Mouse (Mus musculus) cerebellum, adult 9-10 months (tissue): ENCODE data around the gene Snx29.

Experiments
- DNase-seq: peaks from one replicate; pipeline ENCODE4 v3.0.0; 2022

The Snx29 gene

GRCm38 (mm10) chr16:11694386-11694785, 371.7 kb downstream of the Snx29 start:
- DNase-seq, result no peak

DNA sequence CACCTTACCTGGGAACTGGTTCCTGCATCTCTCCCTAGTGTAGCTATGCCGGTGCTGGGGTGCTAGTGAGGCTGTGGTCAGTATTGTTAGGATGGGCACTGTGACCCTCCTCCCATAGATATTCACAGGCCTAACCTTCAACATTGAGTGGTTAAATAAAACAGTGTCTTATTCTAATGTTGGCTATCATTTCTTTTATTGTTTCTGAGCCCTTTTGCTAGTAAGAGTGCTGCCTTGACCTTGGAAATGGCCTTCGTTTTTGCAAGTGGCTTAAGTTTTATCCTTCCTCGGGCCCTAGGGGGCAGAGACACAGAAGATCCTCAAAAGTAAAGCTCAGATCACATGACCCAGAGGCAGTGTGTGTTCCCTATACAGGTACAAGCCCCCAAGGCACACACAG, 374.1 kb downstream of the Snx29 start:
- no peak for DNase-seq

GRCm38 (mm10) chr16:11697710-11698357, 375.1 kb downstream of the Snx29 start:
- peak; percentile 61 for DNase-seq

DNA sequence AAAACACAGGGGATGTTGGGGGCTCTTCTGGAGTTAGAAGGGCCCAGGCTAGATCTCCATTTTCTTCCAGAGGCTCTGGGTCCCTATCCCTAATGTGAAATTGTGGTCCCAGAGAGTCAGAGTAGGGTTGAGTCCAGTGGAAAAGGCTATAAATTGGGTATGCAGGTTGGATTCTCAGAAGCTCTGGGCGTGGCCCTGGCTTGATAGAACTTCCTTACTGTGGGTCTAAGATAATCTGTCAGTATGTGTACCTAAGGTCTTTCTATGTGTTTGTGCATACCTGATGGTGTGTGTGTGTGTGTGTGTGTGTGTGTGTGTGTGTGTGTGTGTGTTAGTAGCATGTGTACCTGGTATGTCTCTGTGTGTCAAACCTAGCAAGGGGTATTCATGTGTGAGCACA, 378.9 kb downstream of the Snx29 start:
- DNase-seq, result no peak

DNA sequence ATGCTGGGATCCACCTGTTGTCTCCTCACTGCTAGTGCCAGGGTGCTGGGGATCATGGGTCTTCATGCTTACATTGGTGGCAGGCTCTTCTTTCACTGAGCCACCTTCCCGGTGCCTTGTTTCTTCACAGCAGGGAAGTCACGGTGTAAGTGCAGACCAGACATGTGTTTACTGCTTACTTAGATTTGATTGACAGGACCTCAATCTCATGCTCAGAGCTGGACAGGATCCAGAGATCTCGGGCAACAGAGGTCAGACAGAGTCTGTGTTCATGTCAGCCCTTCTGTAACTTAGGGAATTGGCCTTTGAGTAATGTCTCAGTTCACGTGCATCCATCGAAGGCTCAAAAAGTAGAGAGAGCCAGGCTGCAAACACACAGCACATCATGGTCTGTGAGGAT, 381.4 kb downstream of the Snx29 start:
- DNase-seq, result no peak

DNA sequence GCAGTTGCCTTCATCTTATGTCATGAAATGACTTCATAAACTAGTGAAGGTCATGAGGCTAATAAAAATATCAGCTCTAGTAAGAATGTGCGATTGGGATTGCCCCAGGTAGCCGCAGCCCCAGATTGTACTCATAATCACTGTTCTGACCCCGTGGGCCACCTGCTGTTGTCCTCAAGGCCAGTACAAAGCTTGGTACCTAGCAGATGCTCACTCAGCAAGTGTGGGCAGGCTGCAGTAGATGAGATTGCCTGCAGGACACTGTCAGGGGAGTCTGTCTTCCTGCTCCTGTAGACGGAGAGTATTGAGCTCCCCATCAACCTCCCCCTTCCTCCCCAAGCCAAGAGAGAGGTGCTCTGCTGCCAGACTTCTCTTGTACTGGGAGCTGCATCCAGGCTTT, 382.7 kb downstream of the Snx29 start:
- peak; percentile 83 for DNase-seq

DNA sequence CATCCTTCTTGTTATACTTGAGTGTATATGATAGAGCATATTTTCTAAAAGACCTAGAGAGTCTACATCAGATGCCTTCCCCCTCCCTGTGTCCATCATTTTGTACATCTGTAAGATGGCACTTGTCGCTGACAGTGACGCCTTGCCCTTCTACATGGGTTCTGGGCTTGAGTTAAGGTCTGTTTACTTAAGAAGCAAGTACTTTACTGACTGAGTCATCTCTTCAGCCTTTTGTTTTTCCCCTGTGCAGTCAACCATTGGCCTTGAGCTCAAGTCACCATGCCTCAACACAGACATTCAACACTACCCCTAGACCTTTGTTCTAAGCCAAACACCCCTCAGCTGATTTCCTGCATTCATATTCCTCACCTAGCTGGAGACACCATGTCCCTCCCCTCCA, 385.4 kb downstream of the Snx29 start:
- DNase-seq, result no peak

GRCm38 (mm10) chr16:11709382-11709781, 386.7 kb downstream of the Snx29 start:
- no peak for DNase-seq

- no peak for DNase-seq
Observed at GRCm38 (mm10) chr16:11709999-11710667, 387.4 kb downstream of the Snx29 start.

DNA sequence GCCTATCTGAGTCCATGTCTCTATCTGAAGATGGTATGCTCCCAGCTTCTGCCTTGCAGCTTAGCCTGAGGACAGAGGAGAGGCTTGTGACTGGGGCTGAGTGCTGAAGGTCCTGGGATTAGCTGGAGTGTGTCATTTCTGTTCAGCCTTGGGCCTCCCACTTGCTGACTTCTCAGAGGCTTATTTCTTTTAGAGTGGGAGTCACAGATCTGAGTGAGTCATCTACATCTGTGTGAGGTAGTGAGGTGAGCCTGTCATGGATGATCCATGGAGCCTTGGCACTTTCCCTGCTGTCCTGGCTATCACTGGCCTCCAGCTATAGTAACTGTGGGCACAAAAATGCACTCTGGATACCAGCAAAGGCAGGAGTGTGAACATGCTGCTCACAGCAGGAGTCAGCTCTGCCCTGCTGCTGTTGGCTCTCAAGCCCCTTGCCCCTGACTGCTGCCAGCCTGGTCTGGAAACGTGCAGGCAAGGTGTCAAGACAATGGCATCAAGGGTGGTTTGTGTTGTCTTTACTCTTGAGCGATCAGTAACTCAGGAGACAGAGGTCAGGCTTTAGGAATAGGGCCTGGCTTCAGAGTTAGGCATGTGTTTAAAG, 390.7 kb downstream of the Snx29 start:
- no peak for DNase-seq

DNA sequence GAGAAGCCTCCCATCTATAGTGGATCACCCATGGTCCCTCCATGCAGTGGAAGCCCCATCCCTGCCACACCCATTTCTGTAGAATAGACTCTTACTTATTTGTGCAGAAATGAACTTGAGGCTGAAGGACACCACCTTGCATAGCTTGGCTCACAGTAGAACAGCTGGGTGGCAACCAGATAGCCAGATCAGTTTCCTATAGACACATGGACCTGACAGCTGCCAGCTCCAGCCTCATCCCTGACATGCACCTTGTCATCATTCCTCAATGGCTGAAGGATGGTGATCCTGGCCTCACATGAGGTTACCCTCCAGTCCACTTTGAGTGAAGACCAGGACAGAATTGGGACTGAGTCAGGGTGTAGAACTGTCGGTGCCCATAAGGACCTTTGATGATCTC, 394.2 kb downstream of the Snx29 start:
- no peak for DNase-seq

DNA sequence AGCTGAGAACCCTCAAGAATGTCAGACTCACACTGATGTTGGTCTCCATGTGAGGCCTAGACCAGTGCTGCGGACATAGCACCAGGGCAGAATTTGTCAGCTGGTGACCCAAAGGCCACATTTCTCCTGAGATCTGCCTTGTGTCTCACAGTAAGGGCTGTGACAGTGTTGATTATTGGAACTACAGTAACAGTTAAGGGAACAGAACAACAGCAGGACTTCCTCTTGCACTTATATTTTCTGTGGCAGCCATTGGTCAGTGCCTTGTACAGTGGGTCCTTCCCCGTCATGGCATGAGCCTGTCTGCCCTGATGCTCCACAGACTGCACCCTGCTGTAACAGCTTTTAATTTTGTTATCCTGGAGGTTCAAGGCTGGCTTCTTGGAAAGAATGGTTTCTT, 403.2 kb downstream of the Snx29 start:
- DNase-seq, result no peak

DNA sequence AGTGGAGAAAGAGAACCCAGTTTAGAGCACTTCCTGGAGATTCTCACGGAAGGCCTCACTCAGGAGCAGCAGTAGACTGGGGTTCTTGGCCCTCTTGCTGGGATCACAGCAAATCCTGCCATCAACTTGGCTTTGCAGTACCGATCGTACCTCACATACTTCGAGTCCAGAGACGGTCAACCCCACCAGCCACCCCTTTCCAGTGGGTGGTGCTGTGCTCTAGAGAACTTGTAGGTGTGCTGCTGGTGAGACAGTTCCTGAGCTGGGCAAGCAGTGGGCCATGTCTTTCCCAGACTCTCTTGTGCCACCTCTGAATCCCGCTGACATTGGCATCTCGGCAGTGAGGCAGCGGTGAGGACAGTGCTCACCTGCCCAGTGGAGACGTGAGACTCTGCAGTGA, 404.6 kb downstream of the Snx29 start:
- DNase-seq, result no peak

DNA sequence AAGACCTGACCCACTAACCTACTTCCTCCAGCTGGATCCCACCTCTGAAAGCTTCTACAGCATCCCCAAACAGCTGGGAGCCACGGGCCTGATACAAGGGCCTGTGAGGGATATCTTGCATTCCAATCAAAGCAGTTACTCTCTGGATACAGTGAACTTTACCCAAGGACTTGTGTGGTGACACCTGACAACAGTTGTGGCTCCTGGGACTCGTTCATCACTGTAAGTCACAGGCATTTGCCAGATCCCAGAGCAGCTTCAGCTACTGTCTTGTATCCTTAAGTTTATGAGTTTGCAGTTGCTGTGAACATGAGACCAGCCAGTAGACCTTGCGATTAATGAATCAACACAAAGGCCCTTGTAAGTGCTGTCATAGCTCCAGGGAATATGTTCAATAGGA, 405.4 kb downstream of the Snx29 start:
- no peak for DNase-seq

- DNase-seq, result no peak
Observed at GRCm38 (mm10) chr16:11728627-11729026, 405.9 kb downstream of the Snx29 start.

GRCm38 (mm10) chr16:11729111-11729510, 406.4 kb downstream of the Snx29 start:
- DNase-seq, result no peak

GRCm38 (mm10) chr16:11729815-11730214, 407.1 kb downstream of the Snx29 start:
- DNase-seq, result no peak

GRCm38 (mm10) chr16:11731014-11731535, 408.4 kb downstream of the Snx29 start:
- no peak for DNase-seq

- DNase-seq, result no peak
Observed at GRCm38 (mm10) chr16:11738341-11738740, 415.6 kb downstream of the Snx29 start.

GRCm38 (mm10) chr16:11741951-11742350, 419.2 kb downstream of the Snx29 start:
- no peak for DNase-seq

GRCm38 (mm10) chr16:11742351-11742750, 419.6 kb downstream of the Snx29 start:
- DNase-seq, result no peak

DNA sequence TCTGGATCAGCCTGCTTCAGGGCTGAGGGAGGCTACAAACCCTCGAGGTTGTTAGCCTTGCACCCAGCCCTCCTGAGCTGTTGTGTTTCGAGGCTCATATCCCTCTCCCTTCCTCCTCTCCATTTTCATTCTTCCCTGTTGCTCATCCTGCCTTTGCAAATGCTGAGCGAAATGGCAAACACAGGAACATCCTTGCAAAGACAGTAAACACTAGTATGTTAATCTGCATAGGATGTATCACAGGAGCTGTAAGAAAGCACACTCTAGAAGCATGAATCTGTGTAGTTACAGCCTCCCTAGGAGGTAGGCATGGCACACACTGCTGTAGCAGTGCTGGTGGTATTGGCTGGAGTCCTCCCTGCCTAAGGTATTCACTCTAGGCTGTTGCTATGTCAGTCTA, 420.3 kb downstream of the Snx29 start:
- DNase-seq, result no peak

GRCm38 (mm10) chr16:11743724-11744123, 421.0 kb downstream of the Snx29 start:
- no peak for DNase-seq

GRCm38 (mm10) chr16:11746036-11746435, 423.3 kb downstream of the Snx29 start:
- no peak for DNase-seq
